Mouse (Mus musculus) cerebellum, postnatal 14 days (tissue): ENCODE measurements at regions not wholly inside any gene's neighbourhood (a gene's known extent, or its start where the extent isn't known, plus 50 kb on each side); places are given as distances from the start of the nearest gene placed in this dataset.

Experiments used
- DNase-seq, 2 experiments: peaks; one replicate each; pipeline ENCODE4 v3.0.0; 2021; ENCODE audit warnings: mixed read lengths in 2 of 2

DNA sequence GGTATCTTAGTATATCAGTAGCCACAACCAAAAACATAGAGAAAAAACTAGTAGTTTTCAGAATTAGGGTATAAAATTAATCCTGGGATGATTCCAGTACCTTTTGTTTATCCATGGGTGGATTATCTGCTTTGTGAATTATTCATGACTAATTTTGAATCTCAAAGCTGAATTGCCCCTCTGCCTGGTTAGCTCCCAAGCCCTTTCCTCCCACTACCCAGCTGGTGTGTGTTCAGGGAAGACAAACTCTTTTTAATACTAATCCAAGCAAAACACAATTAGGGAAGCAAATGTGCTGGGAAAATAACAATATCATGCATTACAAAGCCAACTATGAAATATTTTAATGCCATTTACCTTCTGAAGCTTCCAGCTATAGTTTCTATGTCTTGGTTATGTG lies 347.4 kb downstream of the Gm43517 start:
- no peak for DNase-seq

GRCm38 (mm10) chr12:49737100-49737499 lies 352.1 kb downstream of the Gm43517 start:
- DNase-seq, result no peak

GRCm38 (mm10) chr12:49739960-49740740 lies 355.2 kb downstream of the Gm43517 start:
- peak; percentile 28 to 57 for DNase-seq

DNA sequence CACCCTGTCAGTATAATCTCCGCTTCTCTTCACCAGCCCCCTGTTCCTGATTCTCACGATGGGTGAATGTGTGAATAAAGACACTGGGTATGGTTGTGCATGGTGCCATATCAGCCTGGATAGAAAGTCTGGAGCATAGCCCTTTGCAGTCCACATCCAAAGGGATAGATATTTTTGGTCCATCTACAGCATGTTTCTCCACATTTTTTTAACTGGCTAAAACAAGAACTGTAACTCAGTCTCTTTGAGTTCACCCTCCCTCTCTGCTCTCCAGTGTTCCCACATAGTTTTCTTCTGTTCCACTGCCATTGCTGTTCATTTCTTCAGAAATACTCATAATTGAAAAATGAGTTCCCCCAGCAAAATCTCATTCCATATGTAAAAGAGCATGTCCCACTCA lies 358.4 kb downstream of the Gm43517 start:
- no peak for DNase-seq

- DNase-seq, result no peak
Measured at GRCm38 (mm10) chr12:49747081-49747480, 362.1 kb downstream of the Gm43517 start.

GRCm38 (mm10) chr12:49758391-49758790 lies 373.4 kb downstream of the Gm43517 start:
- DNase-seq, result no peak

DNA sequence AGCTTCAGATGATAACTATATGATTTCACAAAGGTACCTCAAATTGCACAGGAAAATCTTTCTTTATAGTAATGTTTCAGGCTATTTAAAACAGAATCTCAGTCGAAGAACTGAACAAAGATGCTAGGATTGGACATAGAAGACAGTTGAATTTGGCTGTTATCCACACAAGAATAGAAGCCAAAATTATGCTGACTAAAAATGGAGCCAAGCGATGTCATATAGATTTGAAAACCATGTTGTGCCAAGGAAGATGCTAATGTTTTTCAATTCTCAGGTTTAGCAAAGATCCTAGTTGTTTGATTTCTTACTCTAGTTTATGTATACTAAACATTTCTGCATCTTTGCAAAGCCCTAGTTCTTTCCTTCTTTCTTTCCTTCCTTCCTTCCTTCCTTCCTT lies 379.6 kb downstream of the Gm43517 start:
- DNase-seq, result no peak

DNA sequence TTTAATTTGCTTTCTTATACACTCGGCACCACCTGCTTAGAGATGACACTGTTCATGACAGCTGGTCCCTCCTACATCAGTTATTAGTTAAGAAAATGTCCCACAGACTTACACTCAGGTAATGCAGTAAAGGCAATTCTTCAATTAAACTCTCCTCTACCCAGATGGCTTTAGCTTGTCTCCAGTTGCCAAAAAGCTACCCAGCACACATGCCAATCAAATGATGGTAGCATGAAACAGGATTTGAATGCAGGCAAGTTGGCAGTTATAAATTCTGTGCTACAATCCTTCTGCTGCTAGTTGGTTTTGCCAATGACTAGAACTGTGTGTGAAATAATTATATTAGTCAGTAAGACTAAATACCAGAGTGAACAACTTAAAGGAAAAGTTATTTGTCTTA lies 423.4 kb downstream of the Gm43517 start:
- peak in 1 of 2 experiments; percentile 2 for DNase-seq

DNA sequence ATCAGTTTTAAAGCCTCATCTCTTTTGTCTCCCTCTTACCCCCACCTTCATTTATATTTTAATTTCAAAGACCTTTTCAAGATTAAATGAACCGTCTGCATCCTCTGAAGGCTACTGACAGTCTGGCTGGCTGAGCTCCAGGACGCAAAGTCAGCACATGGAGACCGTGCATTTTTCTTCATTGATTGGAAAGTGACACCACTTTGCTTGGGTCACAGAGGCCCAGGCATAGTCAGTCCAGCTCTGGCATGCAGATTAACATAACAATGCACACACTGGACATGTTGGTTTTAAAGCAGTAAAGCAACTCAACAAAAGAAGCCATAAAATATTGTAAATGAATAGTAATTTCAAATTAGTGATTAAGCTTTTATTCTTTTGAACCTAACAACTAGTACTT lies 429.7 kb downstream of the Gm43517 start:
- peak; percentile 12 to 26 for DNase-seq

DNA sequence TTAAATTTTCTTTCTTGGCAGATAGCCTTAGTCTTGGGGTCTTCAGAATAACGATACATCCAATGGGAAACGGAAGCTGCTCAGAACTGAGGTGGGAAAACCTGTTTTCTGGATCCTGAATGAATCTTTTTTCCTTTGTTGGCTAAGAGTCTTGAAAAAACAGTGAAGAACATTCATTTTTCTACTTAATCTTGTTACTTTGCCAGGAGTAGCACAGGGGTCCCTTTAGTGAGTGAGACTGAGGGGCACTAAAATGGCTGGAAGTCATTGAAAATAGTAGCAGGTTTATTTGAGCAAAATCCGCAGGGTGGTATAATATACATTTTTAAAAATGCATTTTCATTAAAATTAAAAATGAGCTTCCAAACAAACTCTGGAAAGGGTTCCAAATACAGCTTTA lies 442.8 kb downstream of the Gm43517 start:
- no peak for DNase-seq

GRCm38 (mm10) chr12:49828553-49828952 lies 443.6 kb downstream of the Gm43517 start:
- no peak for DNase-seq

DNA sequence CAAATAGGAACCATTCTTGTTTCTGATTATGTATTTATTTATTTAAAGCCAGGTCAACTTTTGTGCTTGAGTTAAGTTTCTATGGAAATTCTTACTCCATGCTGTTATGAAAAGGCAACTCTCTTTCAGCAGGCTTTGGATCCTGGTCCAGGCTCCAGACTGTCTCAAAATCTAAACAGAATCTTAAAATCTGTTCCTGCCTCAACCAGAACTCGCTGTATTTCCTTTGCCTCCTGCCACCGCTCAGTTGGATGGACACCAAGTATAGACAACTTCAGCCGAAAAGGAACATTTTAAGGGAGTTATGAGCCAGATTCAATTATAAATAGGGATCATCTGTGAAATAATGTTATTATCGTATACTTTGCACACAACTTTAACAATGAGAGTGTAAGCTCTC lies 445.7 kb downstream of the Gm43517 start:
- no peak for DNase-seq

- DNase-seq, result no peak
Measured at GRCm38 (mm10) chr12:49832118-49832847, 447.3 kb downstream of the Gm43517 start.

GRCm38 (mm10) chr12:49836282-49837070 lies 451.5 kb downstream of the Gm43517 start:
- DNase-seq, result no peak

GRCm38 (mm10) chr12:49885507-49885906 lies 500.5 kb downstream of the Gm43517 start:
- DNase-seq, result no peak

- DNase-seq, result no peak
Measured at GRCm38 (mm10) chr12:49887246-49887645, 502.3 kb downstream of the Gm43517 start.

DNA sequence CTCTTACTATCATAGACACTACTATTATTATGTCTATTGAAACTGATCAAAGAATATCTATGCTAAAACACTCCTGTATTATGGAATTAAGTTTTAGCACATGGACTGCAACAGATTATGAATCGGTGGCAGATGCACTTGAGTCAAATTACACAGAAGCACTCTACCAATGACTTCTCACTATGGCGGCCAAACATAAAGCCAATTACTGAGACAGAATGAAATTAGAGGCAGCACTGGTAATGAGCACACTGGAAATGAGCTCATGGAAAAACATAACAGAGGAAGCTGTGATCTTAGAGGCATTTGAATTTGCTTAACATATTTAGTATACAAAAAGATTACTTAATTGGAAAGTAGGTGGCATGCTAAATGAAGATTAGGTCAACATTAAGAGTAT lies 512.8 kb downstream of the Gm43517 start:
- no peak for DNase-seq

GRCm38 (mm10) chr12:49915691-49916090 lies 530.7 kb downstream of the Gm43517 start:
- DNase-seq, result no peak

DNA sequence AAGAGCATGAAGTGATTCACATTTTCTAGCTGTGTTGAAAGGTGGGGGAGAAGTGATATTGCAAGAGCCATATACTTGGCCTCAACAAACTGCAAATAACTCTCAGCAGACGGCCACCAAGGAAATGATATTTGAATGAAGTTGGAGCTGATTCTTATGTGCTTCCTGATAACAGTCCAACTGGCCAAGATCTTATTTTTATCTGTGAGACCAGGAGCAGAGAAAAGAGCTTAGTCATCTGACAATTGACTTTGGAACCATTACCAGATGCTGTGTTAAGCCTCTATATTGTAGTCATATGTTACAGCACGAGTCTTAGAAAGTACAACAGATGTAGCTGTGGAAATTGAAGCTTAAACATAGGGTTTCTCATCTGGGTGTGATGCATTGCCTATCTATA lies 536.6 kb downstream of the Gm43517 start:
- DNase-seq, result no peak

- no peak for DNase-seq
Measured at GRCm38 (mm10) chr12:49940818-49941217, 555.8 kb downstream of the Gm43517 start.

DNA sequence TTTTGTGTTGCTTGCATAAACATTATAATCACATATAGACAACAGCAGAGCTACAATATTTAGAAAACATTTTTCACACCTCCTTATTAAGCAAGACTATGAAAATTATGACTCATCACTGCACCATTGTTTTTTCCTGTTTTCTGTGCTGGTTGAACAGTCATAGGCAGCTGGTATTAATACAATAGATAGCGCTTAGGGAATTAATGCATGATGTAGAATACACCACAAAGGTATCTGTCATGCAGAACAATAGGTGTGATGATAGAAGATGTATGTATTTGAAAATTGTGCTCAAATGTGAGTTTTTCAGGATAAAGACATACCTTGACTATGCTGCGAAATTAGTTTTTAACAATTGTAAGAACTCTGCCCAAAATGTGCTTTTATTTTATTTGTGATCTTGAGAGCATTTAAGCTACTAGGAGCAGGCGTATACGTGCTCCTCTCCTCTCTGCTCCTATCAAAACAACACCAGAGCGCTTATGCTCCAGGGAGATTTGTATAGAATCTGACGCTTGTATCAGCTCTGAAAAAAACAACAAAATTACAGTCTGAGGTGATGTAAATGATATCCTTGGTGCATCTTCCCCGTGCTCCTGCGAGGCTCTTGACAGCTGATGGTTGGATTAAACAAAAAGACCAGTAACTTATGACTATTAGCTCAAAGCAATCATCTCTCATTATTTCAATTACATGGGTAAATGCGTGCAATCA lies 560.1 kb downstream of the Gm43517 start:
- no peak for DNase-seq

- no peak for DNase-seq
Measured at GRCm38 (mm10) chr12:49945628-49946220, 560.8 kb downstream of the Gm43517 start.
